Mouse (Mus musculus) urinary bladder, postnatal 4 days (tissue): ENCODE measurements at regions not wholly inside any gene's neighbourhood (a gene's known extent, or its start where the extent isn't known, plus 50 kb on each side); places are given as distances from the start of the nearest gene placed in this dataset.

Experiments
- DNase-seq, 2 experiments: peaks; one replicate each; pipeline ENCODE4 v3.0.0; 2021 to 2022; ENCODE audit warnings: low spot score in 2 of 2

DNA sequence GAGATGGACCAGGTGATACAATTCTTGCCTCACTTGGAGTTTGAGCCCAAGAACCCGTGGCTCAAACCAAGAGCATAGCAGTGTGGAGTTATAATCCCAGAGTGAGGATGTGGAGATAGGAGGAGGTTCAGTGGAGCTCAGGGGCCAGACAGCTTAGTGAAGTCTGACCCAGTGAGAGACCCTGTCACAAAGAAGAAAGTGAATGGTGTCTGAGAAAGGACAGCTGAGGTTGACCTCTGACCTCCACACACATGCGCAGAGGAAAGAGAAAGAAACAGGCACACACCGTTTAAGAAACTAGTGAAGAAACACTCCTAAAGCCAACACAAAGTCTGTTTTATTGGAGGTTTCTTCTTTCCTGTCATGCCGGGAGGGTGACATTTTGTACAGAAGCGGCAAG, 124.7 kb upstream of the Mkln1 start:
- no peak for DNase-seq

DNA sequence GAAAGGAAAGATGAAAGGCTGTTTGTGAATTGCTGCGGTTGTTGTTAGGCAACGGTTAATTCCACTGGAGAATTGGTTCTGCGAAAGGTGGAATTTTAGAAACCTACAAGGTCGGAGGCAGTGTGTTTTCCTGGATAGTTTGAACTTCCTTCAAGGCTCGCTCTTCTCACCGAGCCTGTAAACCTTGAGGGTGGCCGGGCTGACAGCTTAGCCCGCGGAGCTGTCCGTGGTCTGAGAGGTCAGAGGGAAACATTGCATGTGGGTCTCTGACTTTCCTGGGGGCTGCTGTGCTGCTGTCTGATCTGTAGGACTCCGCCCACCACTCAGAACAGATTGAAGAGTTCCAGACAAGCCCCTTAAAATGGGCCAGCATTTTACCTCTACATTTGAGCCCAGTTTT, 124.3 kb upstream of the Mkln1 start:
- DNase-seq: no peak

DNA sequence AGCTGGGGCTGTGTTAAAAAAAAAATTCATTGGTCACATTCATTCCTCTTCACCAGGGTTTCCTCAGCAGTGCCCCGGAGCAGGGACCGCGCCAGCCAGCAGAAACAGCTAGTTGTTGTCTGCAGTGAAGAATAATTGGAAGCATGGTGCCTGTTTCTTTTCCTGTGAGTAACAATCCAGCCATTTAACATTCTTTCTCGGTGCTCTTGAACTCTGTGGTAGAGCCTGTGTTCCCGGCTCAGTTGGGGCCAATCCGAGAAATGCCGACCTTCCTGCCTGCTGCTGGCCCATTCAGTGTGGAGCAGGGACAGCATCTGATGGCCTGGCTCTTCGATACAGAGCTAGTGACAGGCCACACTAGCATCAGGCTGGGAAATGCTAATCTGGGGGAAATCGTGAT, 120.7 kb upstream of the Mkln1 start:
- no peak for DNase-seq

- no peak for DNase-seq
Observed at GRCm38 (mm10) chr6:31283973-31284372, 114.6 kb upstream of the Mkln1 start.

GRCm38 (mm10) chr6:31284390-31284789, 114.1 kb upstream of the Mkln1 start:
- no peak for DNase-seq

DNA sequence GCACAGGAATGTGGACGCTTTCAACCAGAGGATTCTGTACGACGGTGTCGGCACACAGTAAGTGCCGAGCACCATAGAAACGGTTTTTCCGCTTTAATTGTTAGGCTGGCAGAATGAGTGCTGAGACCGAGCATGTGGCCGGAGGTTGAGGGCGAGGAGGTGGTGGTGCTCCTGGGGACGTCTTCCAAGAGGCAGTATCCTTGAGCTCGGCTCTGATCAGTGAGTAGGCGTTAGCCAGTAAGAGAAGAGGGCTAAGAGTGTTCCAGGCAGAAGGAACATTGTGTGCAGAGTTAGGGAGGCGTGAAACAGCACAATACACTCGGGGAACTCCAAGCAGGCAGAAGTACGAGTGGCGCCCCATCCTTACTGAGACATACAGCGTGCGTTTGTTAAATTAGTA, 113.5 kb upstream of the Mkln1 start:
- DNase-seq: no peak

DNA sequence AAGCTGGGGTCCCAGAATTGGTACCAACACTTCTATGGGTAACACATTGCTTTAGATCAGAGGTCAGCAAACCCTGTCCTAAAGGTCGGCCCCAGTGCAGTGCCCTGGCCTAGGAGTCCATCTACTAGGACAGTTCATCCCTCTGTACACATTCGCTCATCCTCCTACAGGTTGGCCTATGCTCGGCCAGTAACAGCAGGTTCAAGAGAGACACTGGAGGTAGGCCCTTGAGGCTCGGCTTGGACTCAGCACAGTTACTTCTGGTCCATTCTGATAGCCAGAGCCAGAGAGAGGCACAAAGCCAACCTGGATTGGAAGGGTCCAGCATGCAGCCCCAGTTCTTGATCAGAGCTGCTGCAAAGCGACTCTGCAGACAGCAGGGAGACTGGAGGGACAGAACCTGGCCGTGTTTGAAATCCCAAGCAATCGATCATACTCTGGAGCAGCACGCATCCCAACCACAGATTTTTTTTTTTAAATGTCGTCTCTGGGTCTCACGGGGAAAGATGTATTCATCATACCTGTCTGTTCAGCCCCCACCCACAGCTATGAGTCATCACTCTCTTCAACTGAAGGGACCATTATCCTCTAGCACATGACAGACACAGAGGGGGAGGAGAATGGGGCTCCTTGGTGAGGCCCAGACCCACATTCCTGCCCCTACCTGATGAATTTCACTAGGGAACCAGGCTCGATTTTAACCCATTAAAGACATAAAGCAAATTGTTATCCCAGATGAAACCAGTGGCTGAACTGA, 112.4 kb upstream of the Mkln1 start:
- DNase-seq: no peak

DNA sequence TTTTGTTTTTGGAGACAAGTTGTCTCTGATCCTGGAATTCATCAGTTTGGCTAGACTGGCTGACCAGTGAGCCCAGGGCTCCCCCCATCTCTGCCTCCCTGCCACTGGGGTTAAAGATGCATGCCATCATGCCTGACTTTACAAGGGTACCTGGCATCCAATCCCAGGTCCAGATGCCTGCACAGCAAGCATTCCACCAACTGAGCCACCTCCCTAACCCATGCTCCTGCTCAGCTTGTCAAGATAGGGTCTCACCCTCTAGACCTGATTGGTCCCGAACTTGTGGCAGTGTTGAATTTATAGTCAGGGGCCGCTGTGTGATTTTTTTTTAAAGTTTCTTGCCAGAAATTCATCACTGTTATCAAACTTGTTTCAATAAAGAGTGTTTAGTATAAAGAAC, 111.4 kb upstream of the Mkln1 start:
- no peak for DNase-seq

GRCm38 (mm10) chr6:31287686-31288085, 110.8 kb upstream of the Mkln1 start:
- no peak for DNase-seq

- DNase-seq: no peak
Observed at GRCm38 (mm10) chr6:31288421-31289233, 109.9 kb upstream of the Mkln1 start.

DNA sequence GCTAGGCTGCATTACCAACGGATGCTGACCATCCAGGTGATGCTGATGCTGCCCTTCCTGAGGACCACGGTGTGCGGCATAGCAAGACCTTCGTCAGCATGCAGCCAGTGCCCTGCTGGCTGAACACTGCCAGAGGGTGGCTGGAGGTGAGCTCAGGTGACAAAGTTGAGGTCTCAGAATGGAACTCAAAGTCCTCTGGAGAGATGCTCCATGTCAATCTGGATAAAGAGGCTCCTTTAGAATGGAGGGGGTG, 109.4 kb upstream of the Mkln1 start:
- no peak for DNase-seq

GRCm38 (mm10) chr6:31292081-31292480, 106.5 kb upstream of the Mkln1 start:
- DNase-seq: no peak

DNA sequence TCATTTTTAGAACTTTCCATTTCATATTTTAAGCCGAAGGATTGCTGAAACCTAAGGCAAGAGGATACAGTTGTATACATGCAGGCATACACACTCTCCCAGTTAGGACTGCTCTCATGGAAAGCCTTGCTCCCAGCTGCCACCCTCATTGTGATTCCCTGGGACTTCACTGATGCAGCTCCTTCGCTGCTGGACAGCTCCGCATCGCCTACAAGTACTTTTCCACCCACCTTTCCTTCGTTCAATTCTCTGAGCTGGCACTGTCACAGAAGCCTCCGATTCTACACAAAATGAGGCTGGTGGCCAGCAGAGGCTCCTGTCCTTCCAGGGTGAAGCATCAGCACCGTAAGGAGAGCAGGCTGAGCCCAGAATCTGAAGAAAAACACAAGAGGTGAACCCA, 105.5 kb upstream of the Mkln1 start:
- DNase-seq: no peak

DNA sequence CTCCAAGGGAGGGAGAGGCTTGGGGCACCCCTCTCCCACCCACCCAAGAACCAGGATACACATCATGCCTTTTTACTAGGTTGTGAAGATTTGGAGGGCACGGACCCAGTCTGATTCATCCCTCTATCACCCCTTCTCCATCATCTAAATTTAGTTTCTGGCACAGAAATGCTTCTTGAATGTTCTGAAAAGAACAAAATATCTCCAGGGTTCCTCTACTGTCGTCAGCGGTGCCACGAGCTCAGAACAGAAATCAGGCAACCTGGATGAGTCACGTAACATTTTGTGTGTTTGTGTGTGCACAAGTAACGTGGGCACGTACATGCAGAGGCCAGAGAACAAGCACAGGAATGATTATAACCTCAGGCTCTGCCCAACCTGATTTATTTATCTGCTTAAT, 99.1 kb upstream of the Mkln1 start:
- no peak for DNase-seq

GRCm38 (mm10) chr6:31305736-31306135, 92.8 kb upstream of the Mkln1 start:
- no peak for DNase-seq

- DNase-seq: no peak
Observed at GRCm38 (mm10) chr6:31307047-31307633, 91.4 kb upstream of the Mkln1 start.

GRCm38 (mm10) chr6:31307899-31308298, 90.6 kb upstream of the Mkln1 start:
- DNase-seq: no peak

GRCm38 (mm10) chr6:31310660-31311059, 87.9 kb upstream of the Mkln1 start:
- DNase-seq: no peak

- DNase-seq: no peak
Observed at GRCm38 (mm10) chr6:31313869-31314470, 84.6 kb upstream of the Mkln1 start.

GRCm38 (mm10) chr6:31317741-31318225, 80.8 kb upstream of the Mkln1 start:
- no peak for DNase-seq

DNA sequence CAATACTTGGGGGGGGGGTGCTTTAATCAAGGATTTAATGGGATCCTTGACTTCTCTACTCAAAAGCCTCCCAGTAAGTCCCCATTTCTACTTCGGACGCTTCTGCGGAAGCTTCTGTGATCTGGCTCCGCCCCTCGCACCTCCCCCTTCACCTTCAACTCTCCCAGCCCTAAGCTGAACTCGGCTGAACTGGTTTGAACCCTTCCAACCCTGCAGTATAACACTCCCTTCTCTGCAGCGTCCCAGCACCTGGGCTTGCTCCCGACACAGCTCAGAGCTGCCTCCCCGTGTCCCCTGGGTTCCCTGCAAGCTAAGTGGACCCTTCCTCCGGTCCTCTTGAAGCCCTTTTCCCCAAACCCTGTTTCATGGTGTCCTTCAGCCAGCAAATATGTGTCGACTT, 80.0 kb upstream of the Mkln1 start:
- peak in 1 of 2 experiments; percentile 21 for DNase-seq

DNA sequence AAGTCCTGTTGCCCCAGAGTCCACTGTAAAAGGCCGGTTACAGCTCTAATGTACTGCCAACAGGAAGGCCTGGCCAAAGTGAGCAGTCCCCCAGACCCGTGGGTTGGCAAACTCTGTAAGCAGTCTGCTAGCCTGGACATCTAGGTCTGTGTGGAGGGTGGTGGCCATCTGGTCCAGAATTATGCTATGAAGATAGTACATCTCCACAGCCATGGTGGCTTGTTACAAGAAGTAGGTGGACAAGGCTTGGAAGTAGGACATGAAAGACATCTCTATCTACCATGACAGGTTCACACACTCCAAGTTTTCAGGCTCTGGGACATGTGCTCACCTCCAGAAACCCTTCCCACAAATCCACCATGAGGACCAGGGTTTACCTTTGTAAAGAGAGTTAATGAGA, 79.1 kb upstream of the Mkln1 start:
- no peak for DNase-seq
